In the genomic region with DNA sequence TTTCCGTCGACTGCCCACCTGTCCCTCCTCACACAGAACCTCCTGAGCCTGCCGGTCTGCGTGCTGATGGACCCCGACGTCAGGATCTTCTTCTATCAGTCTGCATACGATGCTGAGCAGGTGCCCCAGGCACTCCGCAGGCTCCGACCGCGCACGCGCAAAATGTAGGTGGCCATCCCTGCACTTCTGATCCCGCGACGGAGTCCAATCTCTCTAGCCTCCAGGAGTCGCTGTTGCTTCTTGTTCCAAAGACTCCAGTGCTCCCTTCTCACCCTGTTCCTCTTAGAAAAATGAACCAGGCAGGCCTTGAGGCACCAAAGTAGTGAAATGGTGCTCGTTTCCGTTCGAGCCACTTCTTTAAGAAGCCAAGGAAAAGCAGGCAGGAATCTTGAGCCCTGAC, we compare ENCODE assay signal across 10 mouse cellular contexts. TPM values are rescaled to one million over a fixed set of nuclear protein-coding genes. Genes with fewer than 3 reads are reported as not detected.
DNase-seq lines count a peak whose midpoint lies in the region; ATAC-seq lines count a peak whose summit lies in the region.
"Had no signal": no experiment of that assay in that cellular context is flagged by ENCODE, and none has a peak within 500 bp of the region (broad histone marks: within the 10 kb centered on the region; RNA-seq: fewer than 3 reads in every experiment).

No protein-coding gene starts in this region.

- 0 out of 2 replicates have a peak, but pooled peaks cover 4% of the 10 kb centered on the region for H3K27me3 ChIP-seq in midbrain, embryonic 10.5 days (ENCODE audit: low read depth, poor library complexity, severe bottlenecking)
- peaks cover 4% of the 10 kb centered on the region; the same call in 1 of the 2 replicates for H3K27me3 ChIP-seq in midbrain, embryonic 13.5 days
- peaks cover 15% of the 10 kb centered on the region for H3K27me3 ChIP-seq in embryonic facial prominence, embryonic 14.5 days (replicated peaks; ENCODE audit: control insufficient read depth, insufficient read depth, low read length)
- H3K27me3 ChIP-seq in midbrain, embryonic 15.5 days (replicated peaks) = 0 out of 2 replicates have a peak, but pooled peaks cover 6% of the 10 kb centered on the region

- whole genome bisulfite sequencing in midbrain, embryonic 10.5 days = 19% methylated on average over 20 of the region's 20 CpGs
- WGBS in midbrain, embryonic 13.5 days = 16% methylated on average over 20 of the region's 20 CpGs
- 22% methylated on average over 20 of the region's 20 CpGs for WGBS in embryonic facial prominence, embryonic 14.5 days
- 25% methylated on average over 20 of the region's 20 CpGs for WGBS in midbrain, embryonic 15.5 days

- no peak for ATAC-seq in midbrain, embryonic 13.5 days
- ATAC-seq in embryonic facial prominence, embryonic 14.5 days (ENCODE audit: low read depth) = no peak
- ATAC-seq in midbrain, embryonic 15.5 days (replicated peaks) = no peak
- ATAC-seq in granulocyte monocyte progenitor cell, adult 5-6 weeks (replicated peaks; ENCODE audit: poor library complexity, severe bottlenecking) = no peak

- peaks cover 5% of the 10 kb centered on the region for H3K4me1 ChIP-seq in midbrain, embryonic 10.5 days
- H3K4me1 ChIP-seq in midbrain, embryonic 13.5 days (replicated peaks) = no peaks in the 10 kb centered on the region
- no peaks in the 10 kb centered on the region for H3K4me1 ChIP-seq in embryonic facial prominence, embryonic 14.5 days (ENCODE audit: control insufficient read depth, insufficient read depth, low read length)
- no peaks in the 10 kb centered on the region for H3K4me1 ChIP-seq in midbrain, embryonic 15.5 days
- H3K4me1 ChIP-seq: embryonic facial prominence, embryonic 12.5 days had no signal

- no peak overlapping the region for H3K4me2 ChIP-seq in midbrain, embryonic 13.5 days (replicated peaks)
- no peak overlapping the region for H3K4me2 ChIP-seq in embryonic facial prominence, embryonic 14.5 days (ENCODE audit: low read depth, low read length)
- H3K4me2 ChIP-seq in midbrain, embryonic 15.5 days = peak overlapping the region; percentile 21; the same call in 1 of the 2 replicates
- H3K4me2 ChIP-seq: embryonic facial prominence, embryonic 12.5 days had no signal

- no peaks in the 10 kb centered on the region for H3K9me3 ChIP-seq in midbrain, embryonic 10.5 days (replicated peaks)
- no peaks in the 10 kb centered on the region for H3K9me3 ChIP-seq in midbrain, embryonic 13.5 days
- H3K9me3 ChIP-seq in embryonic facial prominence, embryonic 14.5 days (ENCODE audit: control insufficient read depth, low read length) = no peaks in the 10 kb centered on the region
- H3K9me3 ChIP-seq in midbrain, embryonic 15.5 days = no peaks in the 10 kb centered on the region
- H3K9me3 ChIP-seq: embryonic facial prominence, embryonic 12.5 days had no signal

- no peaks in the 10 kb centered on the region for H3K36me3 ChIP-seq in midbrain, embryonic 10.5 days
- H3K36me3 ChIP-seq in midbrain, embryonic 13.5 days = no peaks in the 10 kb centered on the region
- no peaks in the 10 kb centered on the region for H3K36me3 ChIP-seq in embryonic facial prominence, embryonic 14.5 days (ENCODE audit: control insufficient read depth, insufficient read depth, low read length)
- H3K36me3 ChIP-seq in midbrain, embryonic 15.5 days (replicated peaks) = no peaks in the 10 kb centered on the region
- H3K36me3 ChIP-seq: embryonic facial prominence, embryonic 12.5 days had no signal

- 0 out of 2 replicates have a peak overlapping the region, but pooled peaks have one; percentile 14 for H3K4me3 ChIP-seq in midbrain, embryonic 10.5 days
- no peak overlapping the region for H3K4me3 ChIP-seq in midbrain, embryonic 13.5 days (replicated peaks)
- H3K4me3 ChIP-seq in embryonic facial prominence, embryonic 14.5 days (ENCODE audit: low read depth, low read length) = no peak overlapping the region
- H3K4me3 ChIP-seq in midbrain, embryonic 15.5 days = no peak overlapping the region
- H3K4me3 ChIP-seq: embryonic facial prominence, embryonic 12.5 days had no signal

- no peak overlapping the region for H3K27ac ChIP-seq in midbrain, embryonic 10.5 days (replicated peaks)
- H3K27ac ChIP-seq in midbrain, embryonic 13.5 days = no peak overlapping the region
- no peak overlapping the region for H3K27ac ChIP-seq in embryonic facial prominence, embryonic 14.5 days (replicated peaks; ENCODE audit: low read depth, low read length)
- H3K27ac ChIP-seq in midbrain, embryonic 15.5 days = no peak overlapping the region
- H3K27ac ChIP-seq: embryonic facial prominence, embryonic 12.5 days had no signal

- peak; percentile 60 for DNase-seq in midbrain, embryonic 10.5 days (ENCODE audit: low spot score)
- DNase-seq in brain, adult 2 months (ENCODE audit: low read depth, low spot score) = peak; percentile 83
- DNase-seq in embryonic facial prominence, embryonic 14.5 days (ENCODE audit: low spot score) = peak; percentile 51
- DNase-seq in kidney, postnatal 4 days = peak; percentile 73 to 82
- no peak for DNase-seq in spleen, postnatal 14 days (ENCODE audit: low spot score in 2 of 2)

- H3K9ac ChIP-seq in midbrain, embryonic 13.5 days (replicated peaks) = no peak overlapping the region
- no peak overlapping the region for H3K9ac ChIP-seq in embryonic facial prominence, embryonic 14.5 days (ENCODE audit: low read depth, low read length)
- H3K9ac ChIP-seq in midbrain, embryonic 15.5 days = no peak overlapping the region
- H3K9ac ChIP-seq: embryonic facial prominence, embryonic 12.5 days had no signal

RNA-seq across cellular contexts. Expression of a gene that starts 10.2 kb away (rescaled TPM):
- 3.5 and 6.6 TPM in 2 replicates for polyA plus RNA-seq in midbrain, embryonic 10.5 days (2016; fragmentation: Nextera tagmentation; extraction: Ambion mirVana)
- polyA plus RNA-seq in midbrain, embryonic 13.5 days (2015; fragmentation: Nextera tagmentation; extraction: Ambion mirVana) = 1.0 and 1.4 TPM in 2 replicates
- polyA plus RNA-seq in embryonic facial prominence, embryonic 14.5 days (2014; fragmentation: Nextera tagmentation; extraction: Ambion mirVana) = 5.2 and 7.0 TPM in 2 replicates
- 1.4 and 1.5 TPM in 2 replicates for polyA plus RNA-seq in midbrain, embryonic 15.5 days (2015; fragmentation: Nextera tagmentation; extraction: Ambion mirVana)
- total RNA-seq in granulocyte monocyte progenitor cell, adult 5-6 weeks (2014; fragmentation: Nextera tagmentation) = 122 and 173 TPM in 2 replicates
- total RNA-seq in granulocyte monocyte progenitor cell, adult 5-6 weeks (2017) = 73.5 and 77.6 TPM in 2 replicates

RNA-seq across cellular contexts. Expression of a gene that starts 48.6 kb away (rescaled TPM):
- polyA plus RNA-seq in midbrain, embryonic 10.5 days (2016; fragmentation: Nextera tagmentation; extraction: Ambion mirVana) = 0.12 TPM in 1 of 2 replicates, not detected in the other
- 1.4 and 3.1 TPM in 2 replicates for polyA plus RNA-seq in midbrain, embryonic 13.5 days (2015; fragmentation: Nextera tagmentation; extraction: Ambion mirVana)
- polyA plus RNA-seq in embryonic facial prominence, embryonic 14.5 days (2014; fragmentation: Nextera tagmentation; extraction: Ambion mirVana) = 2.5 and 3.4 TPM in 2 replicates
- polyA plus RNA-seq in midbrain, embryonic 15.5 days (2015; fragmentation: Nextera tagmentation; extraction: Ambion mirVana) = 1.7 and 3.0 TPM in 2 replicates
- not detected in 2 replicates for total RNA-seq in granulocyte monocyte progenitor cell, adult 5-6 weeks (2014; fragmentation: Nextera tagmentation)
- not detected in 2 replicates for total RNA-seq in granulocyte monocyte progenitor cell, adult 5-6 weeks (2017)
- total RNA-seq: neutrophil, adult 5-6 weeks had no signal

RNA-seq across cellular contexts. Expression of a gene that starts 50.8 kb away (rescaled TPM):
- 0.29 and 0.37 TPM in 2 replicates for polyA plus RNA-seq in midbrain, embryonic 10.5 days (2016; fragmentation: Nextera tagmentation; extraction: Ambion mirVana)
- polyA plus RNA-seq in midbrain, embryonic 13.5 days (2015; fragmentation: Nextera tagmentation; extraction: Ambion mirVana) = 0.09 and 0.34 TPM in 2 replicates
- 0.71 and 1.3 TPM in 2 replicates for polyA plus RNA-seq in embryonic facial prominence, embryonic 14.5 days (2014; fragmentation: Nextera tagmentation; extraction: Ambion mirVana)
- 0.12 and 0.29 TPM in 2 replicates for polyA plus RNA-seq in midbrain, embryonic 15.5 days (2015; fragmentation: Nextera tagmentation; extraction: Ambion mirVana)
- total RNA-seq in granulocyte monocyte progenitor cell, adult 5-6 weeks (2014; fragmentation: Nextera tagmentation) = 7.8 and 10.7 TPM in 2 replicates
- 1.6 and 4.1 TPM in 2 replicates for total RNA-seq in granulocyte monocyte progenitor cell, adult 5-6 weeks (2017)

Comparison
In these comparisons a context has a peak if more than half of its experiments do, and no peak if none do; other contexts are left out.
1. DNase-seq: peak in midbrain, embryonic 10.5 days (single experiment), brain, adult 2 months (single experiment), embryonic facial prominence, embryonic 14.5 days (single experiment) and kidney, postnatal 4 days (2 of 2); none in spleen, postnatal 14 days (0 of 2).